Comparison of ENCODE assay signal across 18 mouse cellular contexts in genomic region chr9:109052490-109053260, GRCm38 (mm10). TPM values are rescaled to one million over a fixed set of nuclear protein-coding genes. Genes with fewer than 3 reads are reported as not detected.
DNase-seq lines count a peak whose midpoint lies in the region; ATAC-seq and TF ChIP-seq lines count a peak whose summit lies in the region.
"Had no signal": no experiment of that assay in that cellular context is flagged by ENCODE, and none has a peak within 500 bp of the region (broad histone marks: within the 10 kb centered on the region; RNA-seq: fewer than 3 reads in every experiment).

No protein-coding gene starts in this region.

- 83% methylated on average over 9 of the region's 9 CpGs for WGBS in embryonic facial prominence, embryonic 13.5 days
- 90% methylated on average over 9 of the region's 9 CpGs for WGBS in embryonic facial prominence, embryonic 10.5 days
- 61% methylated on average over 9 of the region's 9 CpGs for WGBS in thymus, adult 2 months
- 92% methylated on average over 9 of the region's 9 CpGs for WGBS in limb, embryonic 10.5 days
- whole genome bisulfite sequencing in forebrain, embryonic 15.5 days = 89% methylated on average over 9 of the region's 9 CpGs

- peaks cover 54% of the 10 kb centered on the region for H3K36me3 ChIP-seq in embryonic facial prominence, embryonic 13.5 days
- H3K36me3 ChIP-seq in embryonic facial prominence, embryonic 10.5 days (replicated peaks) = peaks cover 42% of the 10 kb centered on the region
- peaks cover 17% of the 10 kb centered on the region; the same call in 1 of the 2 replicates for H3K36me3 ChIP-seq in thymus, adult 2 months (ENCODE audit: control insufficient read depth, insufficient read depth, low read length)
- peaks cover 60% of the 10 kb centered on the region for H3K36me3 ChIP-seq in limb, embryonic 10.5 days
- peaks cover 14% of the 10 kb centered on the region for H3K36me3 ChIP-seq in forebrain, embryonic 15.5 days

- peak overlapping the region; percentile 60; the same call in 1 of the 2 replicates for H3K27ac ChIP-seq in embryonic facial prominence, embryonic 13.5 days
- H3K27ac ChIP-seq in embryonic facial prominence, embryonic 10.5 days (replicated peaks) = no peak overlapping the region
- H3K27ac ChIP-seq in thymus, adult 2 months (ENCODE audit: control insufficient read depth, insufficient read depth, low read length) = peak overlapping the region; percentile 98
- H3K27ac ChIP-seq in limb, embryonic 10.5 days = 0 out of 2 replicates have a peak overlapping the region, but pooled peaks have one; percentile 3
- H3K27ac ChIP-seq in forebrain, embryonic 15.5 days (replicated peaks) = no peak overlapping the region
- H3K27ac ChIP-seq: heart, embryonic 13.5 days had no signal

- no peak overlapping the region for H3K4me2 ChIP-seq in embryonic facial prominence, embryonic 13.5 days
- H3K4me2 ChIP-seq in forebrain, embryonic 15.5 days (replicated peaks) = no peak overlapping the region
- H3K4me2 ChIP-seq: heart, embryonic 13.5 days had no signal

- no peaks in the 10 kb centered on the region for H3K9me3 ChIP-seq in embryonic facial prominence, embryonic 13.5 days
- H3K9me3 ChIP-seq in embryonic facial prominence, embryonic 10.5 days = no peaks in the 10 kb centered on the region
- H3K9me3 ChIP-seq in limb, embryonic 10.5 days (replicated peaks) = no peaks in the 10 kb centered on the region
- H3K9me3 ChIP-seq in forebrain, embryonic 15.5 days = no peaks in the 10 kb centered on the region
- H3K9me3 ChIP-seq: heart, embryonic 13.5 days had no signal

- ATAC-seq in embryonic facial prominence, embryonic 13.5 days (ENCODE audit: insufficient number of reproducible peaks, insufficient read depth, low FRiP score, low TSS enrichment, low read depth) = no peak
- ATAC-seq in forebrain, embryonic 15.5 days (replicated peaks) = no peak
- no peak for ATAC-seq in megakaryocyte progenitor cell, adult 5-6 weeks (replicated peaks; ENCODE audit: poor library complexity)
- ATAC-seq: forebrain, postnatal 0 days; liver, postnatal 0 days had no signal

- no peak for TF ChIP-seq CTCF in thymus, adult 2 months (IDR thresholded peaks at IDR 0.05; ENCODE audit: borderline replicate concordance, control insufficient read depth, extremely low read depth, insufficient read depth, low read length, poor library complexity)

- no peaks in the 10 kb centered on the region for H3K27me3 ChIP-seq in embryonic facial prominence, embryonic 13.5 days
- H3K27me3 ChIP-seq in embryonic facial prominence, embryonic 10.5 days (replicated peaks; ENCODE audit: low read depth, poor library complexity, severe bottlenecking) = no peaks in the 10 kb centered on the region
- no peaks in the 10 kb centered on the region for H3K27me3 ChIP-seq in thymus, adult 2 months (ENCODE audit: control insufficient read depth, insufficient read depth, low read length)
- H3K27me3 ChIP-seq in limb, embryonic 10.5 days (ENCODE audit: low read depth, poor library complexity, severe bottlenecking) = no peaks in the 10 kb centered on the region
- H3K27me3 ChIP-seq in forebrain, embryonic 15.5 days = no peaks in the 10 kb centered on the region
- H3K27me3 ChIP-seq: heart, embryonic 13.5 days had no signal

- no peak overlapping the region for H3K9ac ChIP-seq in embryonic facial prominence, embryonic 13.5 days
- H3K9ac ChIP-seq in forebrain, embryonic 15.5 days (replicated peaks) = no peak overlapping the region
- H3K9ac ChIP-seq: forebrain, postnatal 0 days; heart, embryonic 13.5 days; liver, postnatal 0 days had no signal

- H3K4me3 ChIP-seq in embryonic facial prominence, embryonic 13.5 days = no peak overlapping the region
- no peak overlapping the region for H3K4me3 ChIP-seq in embryonic facial prominence, embryonic 10.5 days
- H3K4me3 ChIP-seq in thymus, adult 2 months (ENCODE audit: control insufficient read depth, insufficient read depth, low read length) = peak overlapping the region; percentile 46
- no peak overlapping the region for H3K4me3 ChIP-seq in limb, embryonic 10.5 days
- no peak overlapping the region for H3K4me3 ChIP-seq in forebrain, embryonic 15.5 days
- H3K4me3 ChIP-seq: erythroblast, embryonic 14.5 days; heart, embryonic 13.5 days had no signal

- peak; percentile 22; the same call in 1 of the 2 replicates for TF ChIP-seq POLR2A in thymus, adult 2 months (IDR thresholded peaks at IDR 0.05; ENCODE audit: control insufficient read depth, extremely low read depth, insufficient read depth, low read length, poor library complexity)

- H3K4me1 ChIP-seq in embryonic facial prominence, embryonic 13.5 days = peaks cover 23% of the 10 kb centered on the region
- peaks cover 26% of the 10 kb centered on the region for H3K4me1 ChIP-seq in embryonic facial prominence, embryonic 10.5 days
- peaks cover 69% of the 10 kb centered on the region for H3K4me1 ChIP-seq in thymus, adult 2 months (replicated peaks; ENCODE audit: control insufficient read depth, insufficient read depth, low read length)
- peaks cover 16% of the 10 kb centered on the region for H3K4me1 ChIP-seq in limb, embryonic 10.5 days
- H3K4me1 ChIP-seq in forebrain, embryonic 15.5 days = peaks cover 11% of the 10 kb centered on the region

- no peak for DNase-seq in embryonic facial prominence, embryonic 10.5 days (ENCODE audit: low spot score)
- peak; percentile 34 for DNase-seq in thymus, adult 2 months
- DNase-seq in thymus, postnatal 0 days (ENCODE audit: low spot score) = no peak
- DNase-seq in limb, embryonic 10.5 days (ENCODE audit: low spot score) = no peak
- no peak for DNase-seq in adrenal gland, postnatal 25 days
- DNase-seq: cerebellum, adult 11-12 months; forebrain, postnatal 0 days; gastrocnemius, postnatal 14 days; kidney, adult 18-20 months; layer of hippocampus, postnatal 36 days; left cerebral cortex, postnatal 4 days; liver, postnatal 0 days; right cerebral cortex, postnatal 25 days had no signal

RNA-seq across cellular contexts. Expression of gene Trex1, which starts 6.9 kb away (rescaled TPM):
- 13.3 and 13.7 TPM in 2 replicates for polyA plus RNA-seq in embryonic facial prominence, embryonic 13.5 days (2015; fragmentation: Nextera tagmentation; extraction: Ambion mirVana)
- 8.4 and 10.3 TPM in 2 replicates for polyA plus RNA-seq in embryonic facial prominence, embryonic 10.5 days (2016; fragmentation: Nextera tagmentation; extraction: Ambion mirVana)
- 210 and 228 TPM in 2 replicates for polyA plus RNA-seq in thymus, adult 2 months (2012; rRNA removed)
- polyA plus RNA-seq in thymus, postnatal 0 days (2015; fragmentation: Nextera tagmentation; extraction: Ambion mirVana) = 42.1 and 42.4 TPM in 2 replicates
- polyA plus RNA-seq in limb, embryonic 10.5 days (2016; fragmentation: Nextera tagmentation; extraction: Ambion mirVana) = 7.5 and 9.4 TPM in 2 replicates
- 16.5 and 16.7 TPM in 2 replicates for polyA plus RNA-seq in forebrain, embryonic 15.5 days (2015; fragmentation: Nextera tagmentation; extraction: Ambion mirVana)
- 22.4 and 24.1 TPM in 2 replicates for total RNA-seq in megakaryocyte progenitor cell, adult 5-6 weeks (2015)
- total RNA-seq in megakaryocyte progenitor cell, adult 5-6 weeks (2017) = 12.3 and 15.6 TPM in 2 replicates
- total RNA-seq in adrenal gland, postnatal 25 days (2021) = 18.8 and 23.3 TPM in 2 replicates

RNA-seq across cellular contexts. Expression of gene Shisa5, which starts 14.3 kb away (rescaled TPM):
- polyA plus RNA-seq in embryonic facial prominence, embryonic 13.5 days (2015; fragmentation: Nextera tagmentation; extraction: Ambion mirVana) = 65.4 and 76.0 TPM in 2 replicates
- 38.4 and 42.0 TPM in 2 replicates for polyA plus RNA-seq in embryonic facial prominence, embryonic 10.5 days (2016; fragmentation: Nextera tagmentation; extraction: Ambion mirVana)
- 2,502 and 2,648 TPM in 2 replicates for polyA plus RNA-seq in thymus, adult 2 months (2012; rRNA removed)
- polyA plus RNA-seq in thymus, postnatal 0 days (2015; fragmentation: Nextera tagmentation; extraction: Ambion mirVana) = 210 and 212 TPM in 2 replicates
- polyA plus RNA-seq in limb, embryonic 10.5 days (2016; fragmentation: Nextera tagmentation; extraction: Ambion mirVana) = 36.1 and 44.4 TPM in 2 replicates
- 48.0 and 49.0 TPM in 2 replicates for polyA plus RNA-seq in forebrain, embryonic 15.5 days (2015; fragmentation: Nextera tagmentation; extraction: Ambion mirVana)
- total RNA-seq in megakaryocyte progenitor cell, adult 5-6 weeks (2015) = 19.7 and 20.5 TPM in 2 replicates
- total RNA-seq in megakaryocyte progenitor cell, adult 5-6 weeks (2017) = 74.8 and 94.4 TPM in 2 replicates
- total RNA-seq in adrenal gland, postnatal 25 days (2021) = 119 TPM in 2 replicates

RNA-seq across cellular contexts. Expression of gene Atrip, which starts 21.2 kb away (rescaled TPM):
- 26.8 and 29.6 TPM in 2 replicates for polyA plus RNA-seq in embryonic facial prominence, embryonic 13.5 days (2015; fragmentation: Nextera tagmentation; extraction: Ambion mirVana)
- polyA plus RNA-seq in embryonic facial prominence, embryonic 10.5 days (2016; fragmentation: Nextera tagmentation; extraction: Ambion mirVana) = 35.9 and 36.7 TPM in 2 replicates
- polyA plus RNA-seq in thymus, adult 2 months (2012; rRNA removed) = 37.9 and 39.9 TPM in 2 replicates
- polyA plus RNA-seq in thymus, postnatal 0 days (2015; fragmentation: Nextera tagmentation; extraction: Ambion mirVana) = 23.4 and 28.4 TPM in 2 replicates
- 35.3 and 36.8 TPM in 2 replicates for polyA plus RNA-seq in limb, embryonic 10.5 days (2016; fragmentation: Nextera tagmentation; extraction: Ambion mirVana)
- 32.0 and 36.5 TPM in 2 replicates for polyA plus RNA-seq in forebrain, embryonic 15.5 days (2015; fragmentation: Nextera tagmentation; extraction: Ambion mirVana)
- 13.3 and 17.6 TPM in 2 replicates for total RNA-seq in megakaryocyte progenitor cell, adult 5-6 weeks (2015)
- 15.3 and 20.1 TPM in 2 replicates for total RNA-seq in megakaryocyte progenitor cell, adult 5-6 weeks (2017)
- 18.1 and 20.5 TPM in 2 replicates for total RNA-seq in adrenal gland, postnatal 25 days (2021)

RNA-seq across cellular contexts. Expression of gene Ccdc51, which starts 29.6 kb away (rescaled TPM):
- polyA plus RNA-seq in embryonic facial prominence, embryonic 13.5 days (2015; fragmentation: Nextera tagmentation; extraction: Ambion mirVana) = 14.1 and 14.6 TPM in 2 replicates
- 11.8 and 13.3 TPM in 2 replicates for polyA plus RNA-seq in embryonic facial prominence, embryonic 10.5 days (2016; fragmentation: Nextera tagmentation; extraction: Ambion mirVana)
- polyA plus RNA-seq in thymus, adult 2 months (2012; rRNA removed) = 11.7 and 11.9 TPM in 2 replicates
- polyA plus RNA-seq in thymus, postnatal 0 days (2015; fragmentation: Nextera tagmentation; extraction: Ambion mirVana) = 18.6 and 19.0 TPM in 2 replicates
- 13.6 and 14.1 TPM in 2 replicates for polyA plus RNA-seq in limb, embryonic 10.5 days (2016; fragmentation: Nextera tagmentation; extraction: Ambion mirVana)
- 17.3 and 18.4 TPM in 2 replicates for polyA plus RNA-seq in forebrain, embryonic 15.5 days (2015; fragmentation: Nextera tagmentation; extraction: Ambion mirVana)
- total RNA-seq in megakaryocyte progenitor cell, adult 5-6 weeks (2015) = 5.8 and 8.6 TPM in 2 replicates
- total RNA-seq in megakaryocyte progenitor cell, adult 5-6 weeks (2017) = 14.6 and 15.2 TPM in 2 replicates
- 15.7 and 21.0 TPM in 2 replicates for total RNA-seq in adrenal gland, postnatal 25 days (2021)

RNA-seq across cellular contexts. Expression of gene Tma7, which starts 29.7 kb away (rescaled TPM):
- polyA plus RNA-seq in embryonic facial prominence, embryonic 13.5 days (2015; fragmentation: Nextera tagmentation; extraction: Ambion mirVana) = 686 and 706 TPM in 2 replicates
- 784 and 812 TPM in 2 replicates for polyA plus RNA-seq in embryonic facial prominence, embryonic 10.5 days (2016; fragmentation: Nextera tagmentation; extraction: Ambion mirVana)
- polyA plus RNA-seq in thymus, adult 2 months (2012; rRNA removed) = 31.4 and 52.2 TPM in 2 replicates
- 808 and 867 TPM in 2 replicates for polyA plus RNA-seq in thymus, postnatal 0 days (2015; fragmentation: Nextera tagmentation; extraction: Ambion mirVana)
- polyA plus RNA-seq in limb, embryonic 10.5 days (2016; fragmentation: Nextera tagmentation; extraction: Ambion mirVana) = 805 and 864 TPM in 2 replicates
- polyA plus RNA-seq in forebrain, embryonic 15.5 days (2015; fragmentation: Nextera tagmentation; extraction: Ambion mirVana) = 568 and 598 TPM in 2 replicates
- 411 and 433 TPM in 2 replicates for total RNA-seq in megakaryocyte progenitor cell, adult 5-6 weeks (2015)
- 121 and 130 TPM in 2 replicates for total RNA-seq in megakaryocyte progenitor cell, adult 5-6 weeks (2017)
- total RNA-seq in adrenal gland, postnatal 25 days (2021) = 370 and 418 TPM in 2 replicates

Comparison
In these comparisons a context has a peak if more than half of its experiments do, and no peak if none do; other contexts are left out.
1. H3K27ac ChIP-seq: peak in embryonic facial prominence, embryonic 13.5 days (single experiment), thymus, adult 2 months (single experiment) and limb, embryonic 10.5 days (single experiment); none in embryonic facial prominence, embryonic 10.5 days (single experiment) and forebrain, embryonic 15.5 days (single experiment).
2. RNA of gene Shisa5, which starts 14.3 kb away (polyA plus RNA-seq): 2,502 to 2,648 TPM in thymus, adult 2 months; 210 to 212 TPM in thymus, postnatal 0 days, 65.4 to 76.0 TPM in embryonic facial prominence, embryonic 13.5 days, 48.0 to 49.0 TPM in forebrain, embryonic 15.5 days, 36.1 to 44.4 TPM in limb, embryonic 10.5 days and 38.4 to 42.0 TPM in embryonic facial prominence, embryonic 10.5 days; every median in the first group is over 10 times any median in the second.